Mouse (Mus musculus) G1E (cell line): Measurements from ENCODE around the gene P2rx4. TPM values are rescaled to one million over a fixed set of nuclear protein-coding genes. Genes with fewer than 3 reads are reported as not detected.

ENCODE experiments used
- ATAC-seq: 2 replicates; pipeline ENCODE4 v1.8.0; 2016; ENCODE audit warnings: mild to moderate bottlenecking; ENCODE audit not compliant: insufficient number of reproducible peaks, poor library complexity, low FRiP score, severe bottlenecking; ENCODE audit errors: extremely low read depth
- DNase-seq: peaks from one replicate; pipeline ENCODE4 v3.0.0; 2012; ENCODE audit warnings: low spot score
- H3K27me3 ChIP-seq: 2 replicates; pipeline ENCODE4 v1.6.1; 2012; ENCODE audit warnings: mild to moderate bottlenecking, low read length, inconsistent platforms; ENCODE audit not compliant: insufficient read depth
- H3K36me3 ChIP-seq: replicated peaks from 2 replicates; pipeline ENCODE3; 2012; ENCODE audit warnings: mild to moderate bottlenecking, inconsistent platforms
- H3K4me1 ChIP-seq: 2 replicates; pipeline ENCODE4 v1.6.1; 2012; ENCODE audit warnings: low read depth, low read length, inconsistent platforms, mixed read lengths; ENCODE audit not compliant: insufficient read depth
- H3K4me3 ChIP-seq: 2 replicates; pipeline ENCODE4 v1.5.1; 2012; ENCODE audit warnings: low read depth, mild to moderate bottlenecking, inconsistent platforms, low read length, moderate library complexity, mixed read lengths
- H3K9me3 ChIP-seq: replicated peaks from 2 replicates; pipeline ENCODE4 v1.6.1; 2012; ENCODE audit warnings: inconsistent platforms
- CTCF ChIP-seq: IDR thresholded peaks from 2 replicates; pipeline ENCODE4 v1.5.1; 2012; ENCODE audit warnings: low read depth, low read length, inconsistent platforms, mixed read lengths
- GATA1 ChIP-seq: IDR thresholded peaks from 2 replicates; pipeline ENCODE4 v1.6.1; 2012; ENCODE audit warnings: borderline replicate concordance, low read length, inconsistent platforms, mixed read lengths
- GATA2 ChIP-seq: IDR thresholded peaks from 2 replicates; pipeline ENCODE4 v1.6.1; 2012; ENCODE audit warnings: low read depth, low read length, inconsistent platforms, borderline replicate concordance
- POLR2AphosphoS5 ChIP-seq: IDR thresholded peaks from 2 replicates; pipeline ENCODE4 v1.6.1; 2012; ENCODE audit warnings: low read depth, low read length, inconsistent platforms; ENCODE audit not compliant: insufficient replicate concordance
- TAL1 ChIP-seq: conservative IDR thresholded peaks from 2 replicates; pipeline ENCODE4 v1.6.1; 2012; ENCODE audit warnings: low read depth, low read length, inconsistent platforms, mixed read lengths
- polyA plus RNA-seq: library from polyadenylated mRNA; stranded (reverse); fragments of >175 nt; gene quantifications from 2 replicates; pipeline ENCODE4 v1.2.3, GENCODE M21; 2012
- total RNA-seq, 2 experiments: library from RNA; stranded (forward) in 1 of 2; stranded (reverse) in 1 of 2; fragments of 200-1000 nt in 1 of 2; fragments of >200 nt in 1 of 2; fragmentation: Nextera tagmentation in 1 of 2; gene quantifications; 2 replicates each; pipeline ENCODE4 v1.2.3; 2014 to 2017

P2rx4 gene
- total and polyA plus RNA-seq, 3 experiments: 12.1 to 61.2 (median 44.0) TPM

DNA sequence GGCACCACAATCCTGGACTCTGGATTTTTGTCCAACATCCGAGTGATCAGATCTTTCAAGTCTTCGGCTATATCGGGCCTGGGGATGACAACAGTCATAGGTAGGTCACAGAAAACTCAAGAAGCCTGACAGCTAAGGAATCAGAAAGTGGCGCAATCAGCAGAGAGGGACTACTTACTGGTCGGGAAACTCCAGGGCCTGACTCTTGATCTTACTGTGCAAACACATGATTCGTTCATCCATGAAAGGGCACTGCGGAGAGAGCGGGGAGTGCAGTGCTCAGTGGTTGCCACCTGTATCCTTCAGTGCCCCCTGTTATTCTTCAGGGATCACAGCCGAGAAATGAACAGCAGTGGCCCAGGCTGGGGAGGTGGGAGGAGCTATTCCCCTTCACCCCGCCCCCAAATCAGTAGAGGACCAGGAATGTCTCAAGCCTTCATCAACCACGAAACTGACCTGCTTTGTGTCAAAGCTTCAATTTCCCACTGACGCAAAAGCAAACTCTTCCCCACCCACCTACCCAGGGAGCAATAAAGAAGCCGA lies 36.6 kb downstream of the P2rx4 start:
- Histone ChIP-seq H3K36me3 (peaks cover 76% of the 10 kb centered on the region), H3K27me3 (no peaks in the 10 kb centered on the region)
- DNase-seq: no peak

DNA sequence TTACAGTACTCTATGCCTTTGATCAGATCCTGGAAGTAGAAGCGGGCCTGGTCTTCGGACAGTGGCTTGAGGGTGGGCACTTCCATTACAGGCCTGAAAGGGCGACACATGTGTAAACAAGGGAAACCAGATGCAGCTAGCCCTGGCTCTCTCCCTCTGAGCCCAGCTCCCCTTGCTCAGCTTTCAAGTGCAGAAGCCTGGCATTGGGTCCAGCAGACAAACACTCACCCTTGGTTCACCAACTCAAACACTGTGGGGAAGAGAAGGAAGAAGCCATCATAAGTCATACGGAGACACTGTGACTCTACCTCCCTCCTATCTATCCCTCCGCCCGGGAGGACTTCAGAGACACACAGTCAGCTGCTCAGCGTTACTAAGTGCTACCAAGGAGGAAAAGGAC lies 40.6 kb downstream of the P2rx4 start:
- Histone ChIP-seq H3K4me1 (no peaks in the 10 kb centered on the region), H3K4me3 (no peak overlapping the region), H3K27me3 (no peaks in the 10 kb centered on the region), H3K9me3 (no peaks in the 10 kb centered on the region), H3K36me3 (peaks cover 61% of the 10 kb centered on the region)
- DNase-seq (no peak), ATAC-seq (no peak)
- TF ChIP-seq GATA2 (no peak), POLR2AphosphoS5 (no peak), CTCF (no peak), TAL1 (no peak), GATA1 (no peak)

More for the DNA sequence above, 36.6 kb downstream of the P2rx4 start:
- H3K4me3 ChIP-seq: no peak overlapping the region
- no peak for ATAC-seq
- H3K9me3 ChIP-seq: no peaks in the 10 kb centered on the region
- peaks cover 6% of the 10 kb centered on the region for H3K4me1 ChIP-seq
- TF ChIP-seq GATA2 (no peak), TAL1 (no peak), GATA1 (no peak), CTCF (no peak), POLR2AphosphoS5 (no peak)

DNA sequence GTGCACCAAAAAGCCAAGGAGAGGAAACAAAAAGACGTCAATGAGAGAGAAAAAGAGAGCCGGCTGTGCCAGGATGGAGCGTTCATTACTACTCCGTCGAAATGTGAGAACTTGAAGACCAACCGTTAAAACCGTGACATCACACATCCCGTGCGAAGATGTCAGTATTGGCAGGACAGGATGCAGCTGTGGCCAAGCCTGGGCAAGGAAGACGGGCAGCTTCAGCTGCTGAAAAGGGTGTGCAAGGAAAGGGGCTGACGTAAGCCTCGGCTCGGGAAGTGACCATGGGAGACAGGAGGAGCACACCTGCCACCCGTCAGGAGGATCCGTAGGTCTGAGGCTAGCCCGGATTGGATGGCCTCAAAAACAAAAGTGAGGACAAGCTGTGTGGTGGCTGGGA lies 47.1 kb downstream of the P2rx4 start:
- TF ChIP-seq GATA2 (no peak), CTCF (no peak), TAL1 (no peak), GATA1 (no peak), POLR2AphosphoS5 (no peak)
- ATAC-seq (no peak), DNase-seq (no peak)
- Histone ChIP-seq H3K4me1 (no peaks in the 10 kb centered on the region), H3K27me3 (no peaks in the 10 kb centered on the region), H3K36me3 (peaks cover 68% of the 10 kb centered on the region), H3K4me3 (no peak overlapping the region), H3K9me3 (no peaks in the 10 kb centered on the region)

DNA sequence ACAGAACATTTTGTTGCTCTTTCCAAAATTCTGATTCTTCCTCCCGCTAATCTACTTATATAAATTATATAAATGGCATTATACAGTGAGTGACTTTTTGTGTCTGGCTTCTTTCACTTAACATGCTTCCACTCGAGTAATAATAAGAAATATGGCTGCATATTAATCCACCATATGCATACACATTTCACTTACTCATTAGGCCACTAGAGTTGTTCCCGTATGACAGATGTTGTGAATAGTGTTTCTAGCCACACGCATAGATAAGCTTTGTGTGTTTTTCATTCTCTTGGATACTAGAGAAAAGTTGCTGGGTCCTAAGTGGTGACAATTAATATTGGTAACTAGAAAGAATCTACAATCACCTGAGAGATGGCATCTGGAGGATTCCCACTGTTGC lies 48.3 kb downstream of the P2rx4 start:
- Histone ChIP-seq H3K27me3 (no peaks in the 10 kb centered on the region), H3K36me3 (peaks cover 66% of the 10 kb centered on the region), H3K9me3 (no peaks in the 10 kb centered on the region), H3K4me3 (no peak overlapping the region), H3K4me1 (no peaks in the 10 kb centered on the region)
- ATAC-seq (no peak), DNase-seq (no peak)
- TF ChIP-seq POLR2AphosphoS5 (no peak), GATA2 (no peak), GATA1 (no peak), CTCF (no peak), TAL1 (no peak)

DNA sequence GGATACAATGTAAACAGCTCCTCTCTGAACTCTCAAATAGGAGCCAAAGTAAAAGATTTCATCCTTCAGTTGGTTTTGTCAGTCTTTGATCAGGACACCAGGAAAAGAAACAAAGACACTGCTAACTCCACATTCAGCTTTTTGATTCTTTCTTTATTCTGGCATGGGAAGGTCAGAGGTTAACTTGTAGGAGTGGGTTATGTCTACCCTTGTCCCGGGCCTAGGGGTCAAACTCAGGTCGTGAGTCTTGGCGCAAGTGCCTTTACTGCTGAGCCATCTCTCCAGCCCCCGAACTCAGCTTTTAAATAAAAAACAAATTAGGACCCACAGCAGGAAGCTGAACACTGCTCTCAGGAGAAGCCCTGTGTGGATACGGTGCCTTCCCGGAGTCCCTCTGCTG lies 48.8 kb downstream of the P2rx4 start:
- H3K36me3 ChIP-seq: peaks cover 68% of the 10 kb centered on the region
- no peak for ATAC-seq
- no peak overlapping the region for H3K4me3 ChIP-seq
- no peaks in the 10 kb centered on the region; the same call in 1 of the 2 replicates for H3K4me1 ChIP-seq
- H3K27me3 ChIP-seq: no peaks in the 10 kb centered on the region
- no peak for DNase-seq
- no peak for TF ChIP-seq GATA1
- TF ChIP-seq GATA2: no peak
- TF ChIP-seq POLR2AphosphoS5: no peak
- TF ChIP-seq CTCF: no peak
- no peak for TF ChIP-seq TAL1
- no peaks in the 10 kb centered on the region for H3K9me3 ChIP-seq

DNA sequence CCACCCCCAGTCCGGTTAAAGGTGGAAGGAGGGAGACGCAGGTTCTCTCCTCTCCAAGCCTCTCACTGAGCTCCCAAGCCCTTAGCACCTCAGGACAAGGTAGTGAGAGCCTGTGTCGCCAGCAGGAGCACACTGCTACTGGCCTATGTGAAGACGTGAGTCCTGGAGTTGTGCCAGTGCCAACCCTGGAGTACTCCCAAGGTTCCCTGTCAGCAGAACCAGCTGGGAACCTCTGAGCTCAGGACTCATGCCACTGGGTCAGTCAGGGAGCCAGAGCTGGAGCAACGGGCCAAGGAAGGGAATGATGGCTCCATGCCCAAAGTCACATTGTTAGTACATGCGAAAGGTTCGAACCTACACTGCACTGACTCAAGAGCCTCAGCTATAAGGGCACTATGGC lies 49.3 kb downstream of the P2rx4 start:
- Histone ChIP-seq H3K4me3 (no peak overlapping the region), H3K36me3 (peaks cover 65% of the 10 kb centered on the region), H3K9me3 (no peaks in the 10 kb centered on the region), H3K4me1 (no peaks in the 10 kb centered on the region; the same call in 1 of the 2 replicates), H3K27me3 (no peaks in the 10 kb centered on the region)
- DNase-seq (no peak), ATAC-seq (no peak)
- TF ChIP-seq POLR2AphosphoS5: no peak
- no peak for TF ChIP-seq CTCF
- TF ChIP-seq GATA1: no peak
- no peak for TF ChIP-seq GATA2
- no peak for TF ChIP-seq TAL1
